ENCODE assay signal across 11 mouse cellular contexts in the genomic region with DNA sequence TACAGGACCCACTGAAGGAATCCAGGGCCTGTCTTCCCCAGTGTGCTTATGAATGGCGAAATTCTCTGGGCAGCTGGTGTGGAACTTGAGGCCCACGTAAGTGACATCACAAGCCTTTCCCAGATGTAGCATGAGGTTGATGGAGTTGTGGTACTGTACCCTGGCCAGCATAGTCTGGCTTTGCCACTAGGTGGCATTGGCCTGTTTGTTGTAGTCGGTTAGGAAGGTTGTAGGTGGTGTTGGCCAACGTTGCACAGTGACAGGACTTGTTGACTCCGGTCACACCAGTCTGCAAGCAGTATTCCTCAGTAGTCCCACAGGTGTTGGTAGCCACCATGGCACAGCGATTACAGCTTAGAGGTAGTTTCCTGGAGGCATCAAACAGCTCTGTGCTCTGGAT. TPM values are rescaled to one million over a fixed set of nuclear protein-coding genes. Genes with fewer than 3 reads are reported as not detected.
DNase-seq lines count a peak whose midpoint lies in the region; ATAC-seq and TF ChIP-seq lines count a peak whose summit lies in the region.
"Had no signal": no experiment of that assay in that cellular context is flagged by ENCODE, and none has a peak within 500 bp of the region (broad histone marks: within the 10 kb centered on the region; RNA-seq: fewer than 3 reads in every experiment).

No protein-coding gene starts in this region.

- no peaks in the 10 kb centered on the region for H3K4me1 ChIP-seq in liver, embryonic 14.5 days (replicated peaks; ENCODE audit: control insufficient read depth in 2 of 2, insufficient read depth in 2 of 2, low read length in 1 of 2)
- H3K4me1 ChIP-seq in liver, embryonic 11.5 days (replicated peaks; ENCODE audit: control insufficient read depth, insufficient read depth, low read length) = no peaks in the 10 kb centered on the region
- no peaks in the 10 kb centered on the region for H3K4me1 ChIP-seq in midbrain, embryonic 15.5 days
- H3K4me1 ChIP-seq: heart, embryonic 15.5 days; midbrain, embryonic 12.5 days had no signal

- 68% methylated on average over 6 of the region's 6 CpGs for WGBS in liver, embryonic 14.5 days (ENCODE audit: insufficient replicate concordance)
- WGBS in liver, embryonic 11.5 days = 82% methylated on average over 6 of the region's 6 CpGs
- WGBS in midbrain, embryonic 15.5 days = 88% methylated on average over 6 of the region's 6 CpGs

- DNase-seq in frontal cortex, postnatal 14 days (ENCODE audit: low spot score in 2 of 2) = no peak
- no peak for DNase-seq in liver, embryonic 14.5 days (ENCODE audit: low read depth in 3 of 3, low spot score in 3 of 3)
- DNase-seq in liver, embryonic 11.5 days (ENCODE audit: low spot score) = no peak
- peak; percentile 86 for DNase-seq in R1 (ENCODE audit: low read depth, low spot score)
- peak; percentile 16 for DNase-seq in induced T-regulatory cell, adult 2 months (ENCODE audit: low read depth)
- no peak for DNase-seq in spleen, adult 18-20 months
- DNase-seq: kidney, adult 9 months had no signal

- H3K4me2 ChIP-seq in liver, embryonic 14.5 days (ENCODE audit: low read depth) = no peak overlapping the region
- no peak overlapping the region for H3K4me2 ChIP-seq in liver, embryonic 11.5 days
- H3K4me2 ChIP-seq in midbrain, embryonic 15.5 days = no peak overlapping the region
- H3K4me2 ChIP-seq: heart, embryonic 15.5 days; midbrain, embryonic 12.5 days had no signal

- no peak for TF ChIP-seq EP300 in liver, embryonic 14.5 days (IDR thresholded peaks at IDR 0.05; ENCODE audit: low read depth)

- H3K9me3 ChIP-seq in liver, embryonic 14.5 days (ENCODE audit: control insufficient read depth, low read length) = no peaks in the 10 kb centered on the region
- H3K9me3 ChIP-seq in liver, embryonic 11.5 days (ENCODE audit: control insufficient read depth, low read length) = no peaks in the 10 kb centered on the region
- no peaks in the 10 kb centered on the region for H3K9me3 ChIP-seq in midbrain, embryonic 15.5 days
- H3K9me3 ChIP-seq: midbrain, embryonic 12.5 days had no signal

- TF ChIP-seq CTCF in liver, embryonic 14.5 days (IDR thresholded peaks at IDR 0.05; ENCODE audit: low read depth) = peak; percentile 50

- no peaks in the 10 kb centered on the region for H3K36me3 ChIP-seq in liver, embryonic 14.5 days (replicated peaks; ENCODE audit: control insufficient read depth, insufficient read depth, low read depth)
- no peaks in the 10 kb centered on the region for H3K36me3 ChIP-seq in liver, embryonic 11.5 days (ENCODE audit: control insufficient read depth, insufficient read depth, low read length)
- H3K36me3 ChIP-seq in midbrain, embryonic 15.5 days (replicated peaks) = no peaks in the 10 kb centered on the region
- H3K36me3 ChIP-seq: heart, embryonic 15.5 days; midbrain, embryonic 12.5 days had no signal

- H3K27ac ChIP-seq in liver, embryonic 14.5 days = no peak overlapping the region
- no peak overlapping the region for H3K27ac ChIP-seq in liver, embryonic 11.5 days (ENCODE audit: low read depth, low read length)
- no peak overlapping the region for H3K27ac ChIP-seq in midbrain, embryonic 15.5 days
- H3K27ac ChIP-seq: heart, embryonic 15.5 days; midbrain, embryonic 12.5 days had no signal

- H3K27me3 ChIP-seq in liver, embryonic 14.5 days (ENCODE audit: control insufficient read depth, insufficient read depth, low read length) = no peaks in the 10 kb centered on the region
- no peaks in the 10 kb centered on the region for H3K27me3 ChIP-seq in liver, embryonic 11.5 days (replicated peaks; ENCODE audit: control insufficient read depth, insufficient read depth, low read length)
- H3K27me3 ChIP-seq in midbrain, embryonic 15.5 days (replicated peaks) = no peaks in the 10 kb centered on the region
- H3K27me3 ChIP-seq: heart, embryonic 15.5 days; midbrain, embryonic 12.5 days had no signal

- peak; percentile 59 for ATAC-seq in frontal cortex, adult (ENCODE audit: low TSS enrichment)
- ATAC-seq in liver, embryonic 14.5 days (ENCODE audit: insufficient read depth) = no peak
- no peak for ATAC-seq in liver, embryonic 11.5 days (replicated peaks; ENCODE audit: low FRiP score)
- no peak for ATAC-seq in midbrain, embryonic 15.5 days (replicated peaks)

- no peak overlapping the region for H3K4me3 ChIP-seq in liver, embryonic 14.5 days (ENCODE audit: insufficient read depth in 1 of 2, low read depth in 2 of 2, low read length in 2 of 2)
- no peak overlapping the region for H3K4me3 ChIP-seq in liver, embryonic 11.5 days (ENCODE audit: low read depth, low read length)
- no peak overlapping the region for H3K4me3 ChIP-seq in midbrain, embryonic 15.5 days
- H3K4me3 ChIP-seq: heart, embryonic 15.5 days; midbrain, embryonic 12.5 days had no signal

- H3K9ac ChIP-seq in liver, embryonic 14.5 days (replicated peaks) = no peak overlapping the region
- no peak overlapping the region for H3K9ac ChIP-seq in liver, embryonic 11.5 days (ENCODE audit: low read depth, low read length)
- no peak overlapping the region for H3K9ac ChIP-seq in midbrain, embryonic 15.5 days
- H3K9ac ChIP-seq: heart, embryonic 15.5 days; midbrain, embryonic 12.5 days had no signal

RNA-seq across cellular contexts. Expression of a gene that starts 18.1 kb away (rescaled TPM):
- 0.54 and 0.75 TPM in 2 replicates for polyA plus RNA-seq in liver, embryonic 14.5 days (2012; rRNA removed)
- polyA plus RNA-seq in liver, embryonic 14.5 days (2014; fragmentation: Nextera tagmentation; extraction: Ambion mirVana) = 1.5 and 1.6 TPM in 2 replicates
- 1.9 and 3.1 TPM in 2 replicates for polyA plus RNA-seq in liver, embryonic 11.5 days (2014; fragmentation: Nextera tagmentation; extraction: Ambion mirVana)
- 25.5 and 28.4 TPM in 2 replicates for polyA plus RNA-seq in midbrain, embryonic 15.5 days (2015; fragmentation: Nextera tagmentation; extraction: Ambion mirVana)

RNA-seq across cellular contexts. Expression of a gene that starts 18.1 kb away (rescaled TPM):
- polyA plus RNA-seq in liver, embryonic 14.5 days (2012; rRNA removed) = 16.3 and 16.6 TPM in 2 replicates
- 20.9 and 21.7 TPM in 2 replicates for polyA plus RNA-seq in liver, embryonic 14.5 days (2014; fragmentation: Nextera tagmentation; extraction: Ambion mirVana)
- 48.2 and 57.2 TPM in 2 replicates for polyA plus RNA-seq in liver, embryonic 11.5 days (2014; fragmentation: Nextera tagmentation; extraction: Ambion mirVana)
- 75.4 and 79.8 TPM in 2 replicates for polyA plus RNA-seq in midbrain, embryonic 15.5 days (2015; fragmentation: Nextera tagmentation; extraction: Ambion mirVana)

Comparison
In these comparisons a context has a peak if more than half of its experiments do, and no peak if none do; other contexts are left out.
1. DNase-seq: peak in R1 (single experiment) and induced T-regulatory cell, adult 2 months (single experiment); none in frontal cortex, postnatal 14 days (0 of 2), liver, embryonic 14.5 days (0 of 3), liver, embryonic 11.5 days (single experiment) and spleen, adult 18-20 months (0 of 2).